Mouse (Mus musculus): ENCODE data around the gene Prss32.
A peak's percentile ranks its signal among the peaks of the same experiment; 100 is the strongest.

Gene Prss32

DNA sequence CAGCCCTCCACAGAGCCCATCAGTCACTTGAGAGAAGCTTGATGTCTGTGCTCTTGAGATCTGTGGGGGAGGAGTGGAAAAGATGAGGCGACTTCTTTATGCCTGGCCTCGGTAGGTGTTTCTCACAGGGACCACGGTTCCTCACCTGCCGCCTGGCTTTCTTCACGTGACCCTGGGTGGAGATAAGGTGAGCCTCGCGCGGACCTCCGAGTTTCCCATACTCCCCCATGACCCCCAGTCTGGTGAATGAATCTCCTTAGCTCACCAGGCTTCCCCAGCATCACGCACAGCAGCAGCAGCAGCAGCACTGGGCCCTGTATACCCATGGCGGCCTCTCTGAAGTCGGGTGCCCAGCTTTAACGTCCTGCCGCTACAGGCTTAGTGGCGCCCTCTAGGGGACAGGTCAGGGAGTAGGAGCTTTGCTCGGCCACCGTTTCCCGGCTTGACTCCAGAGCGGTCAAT, at the start of gene Prss32, which contains the start of gene Prss41:
Prss32 (plus strand) TSS at position 44 of the 462 bp plus-strand sequence.
Prss41 (minus strand) TSS at position 361 of the 462 bp plus-strand sequence.
- DNase-seq, result peak; percentile 60

DNA sequence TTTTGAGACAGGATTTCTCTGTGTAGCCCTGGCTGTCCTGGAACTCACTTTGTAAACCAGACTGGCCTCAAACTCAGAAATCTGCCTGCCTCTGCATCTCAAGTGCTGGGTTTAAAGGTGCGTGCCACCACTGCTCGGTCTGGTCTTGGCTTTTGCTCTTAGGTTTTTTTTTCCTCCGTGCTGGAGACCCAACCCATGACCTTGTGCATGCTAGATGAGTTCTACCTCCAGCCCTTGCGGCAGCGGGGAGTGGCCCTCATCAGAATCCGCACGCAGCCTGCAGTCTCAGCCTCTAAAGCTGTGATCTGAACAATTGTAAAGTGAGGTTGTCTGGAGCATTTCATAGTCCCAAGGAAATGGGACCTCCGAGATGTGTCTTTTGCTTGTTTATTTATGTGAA, 48.3 kb upstream of the Prss32 start:
- no peak for DNase-seq

DNA sequence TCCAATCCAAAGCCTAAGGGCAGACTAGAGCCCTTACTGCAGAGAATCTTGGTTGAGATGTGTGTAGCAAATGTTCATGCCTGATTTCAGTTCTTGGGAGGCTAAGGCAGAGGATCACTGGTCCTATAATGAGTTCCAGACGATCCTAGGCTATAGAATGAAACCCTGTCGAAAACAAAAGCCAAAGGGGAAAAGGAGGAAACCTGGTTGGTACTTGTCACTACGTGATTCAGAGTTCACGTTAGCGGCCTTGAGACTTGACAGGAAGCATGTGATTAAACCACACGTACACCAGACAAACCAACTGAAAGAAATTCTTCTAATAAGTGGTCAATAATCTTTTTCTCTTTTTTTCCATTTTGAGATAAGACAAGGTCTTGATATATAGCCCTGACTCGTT, 46.3 kb upstream of the Prss32 start:
- DNase-seq, result no peak

DNA sequence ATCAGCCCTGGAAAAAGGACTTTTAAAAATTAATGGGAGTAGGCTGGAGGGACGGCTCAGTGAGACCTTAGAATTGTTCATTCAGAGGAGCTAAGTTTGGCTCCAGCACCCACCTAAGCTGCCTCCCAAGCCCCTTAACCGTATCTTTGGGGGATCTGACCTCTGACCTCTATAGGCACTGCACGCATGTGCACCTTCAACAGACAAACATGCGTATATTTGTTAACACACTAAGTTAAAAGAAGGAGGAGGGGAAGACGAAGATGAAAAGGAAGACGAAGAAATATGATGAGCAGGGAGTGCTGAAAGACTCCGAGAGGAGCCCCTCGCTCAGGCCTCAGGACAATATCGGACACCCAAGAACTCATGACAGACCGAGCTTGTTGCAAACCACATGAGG, 42.0 kb upstream of the Prss32 start:
- peak; percentile 66 for DNase-seq

DNA sequence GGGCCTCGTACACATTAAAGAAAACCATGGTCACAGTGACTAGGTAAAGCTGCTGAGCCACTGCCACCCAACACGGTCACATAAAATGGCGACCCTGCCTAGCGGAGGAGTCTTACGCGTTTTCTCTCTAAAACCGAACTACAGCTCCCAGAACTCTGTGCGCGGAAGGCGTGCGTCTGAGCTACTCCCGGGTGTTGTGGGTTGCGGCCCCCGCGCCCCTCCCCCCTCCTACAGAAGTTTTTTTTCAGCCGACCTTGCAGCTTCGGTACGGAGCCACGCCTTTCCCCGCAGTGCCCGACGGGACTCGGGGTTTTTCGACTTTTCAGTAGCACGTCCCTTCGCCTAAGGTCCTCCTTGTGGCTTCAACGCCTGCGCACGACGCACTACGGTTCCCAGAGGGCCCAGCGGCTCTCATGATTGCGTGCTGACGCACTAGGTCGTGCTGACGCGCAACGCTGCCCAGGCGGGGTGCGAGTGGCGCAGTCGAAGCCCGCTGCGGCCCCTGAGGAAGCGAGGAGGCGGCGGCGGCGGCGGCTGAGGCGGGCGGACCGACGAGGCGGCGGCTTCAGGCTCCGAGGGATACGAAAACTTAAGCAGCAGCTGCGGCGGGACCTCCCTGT, 40.8 kb upstream of the Prss32 start:
- DNase-seq, result peak; percentile 99

DNA sequence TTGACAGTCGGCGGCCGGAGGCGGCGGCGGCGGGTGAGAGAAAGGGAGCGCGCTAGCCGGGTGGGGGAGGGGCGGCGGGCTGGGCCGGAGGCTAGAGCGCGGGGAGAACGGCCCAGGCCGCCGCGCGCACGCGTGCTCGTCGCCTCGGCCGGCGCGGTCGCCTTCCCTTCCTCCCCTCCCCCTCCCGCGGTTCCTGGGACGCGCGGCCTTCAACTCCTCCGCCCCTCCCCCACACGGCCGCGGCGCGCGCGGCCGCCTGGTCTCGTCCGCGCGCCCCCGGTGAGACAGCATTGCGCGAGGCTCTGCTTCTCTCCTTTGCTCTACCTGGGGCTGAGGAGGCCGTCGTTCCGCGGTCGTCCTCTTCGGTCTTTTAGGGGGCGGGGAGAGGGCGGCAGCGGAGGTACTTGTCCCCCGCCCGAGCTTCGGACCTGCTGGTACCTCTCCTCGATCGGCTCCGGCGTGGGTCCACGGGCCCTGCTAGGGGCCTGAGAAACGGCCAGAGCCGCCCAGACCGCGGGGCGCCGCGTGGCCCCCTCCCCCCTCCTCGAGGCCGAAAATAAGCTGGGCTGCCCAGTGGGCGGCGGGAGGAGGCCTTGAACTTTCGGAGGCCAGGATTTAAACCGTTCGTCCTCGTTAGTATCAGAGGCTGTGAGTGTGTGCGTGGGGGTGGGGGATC, 40.2 kb upstream of the Prss32 start:
- peak; percentile 85 for DNase-seq

DNA sequence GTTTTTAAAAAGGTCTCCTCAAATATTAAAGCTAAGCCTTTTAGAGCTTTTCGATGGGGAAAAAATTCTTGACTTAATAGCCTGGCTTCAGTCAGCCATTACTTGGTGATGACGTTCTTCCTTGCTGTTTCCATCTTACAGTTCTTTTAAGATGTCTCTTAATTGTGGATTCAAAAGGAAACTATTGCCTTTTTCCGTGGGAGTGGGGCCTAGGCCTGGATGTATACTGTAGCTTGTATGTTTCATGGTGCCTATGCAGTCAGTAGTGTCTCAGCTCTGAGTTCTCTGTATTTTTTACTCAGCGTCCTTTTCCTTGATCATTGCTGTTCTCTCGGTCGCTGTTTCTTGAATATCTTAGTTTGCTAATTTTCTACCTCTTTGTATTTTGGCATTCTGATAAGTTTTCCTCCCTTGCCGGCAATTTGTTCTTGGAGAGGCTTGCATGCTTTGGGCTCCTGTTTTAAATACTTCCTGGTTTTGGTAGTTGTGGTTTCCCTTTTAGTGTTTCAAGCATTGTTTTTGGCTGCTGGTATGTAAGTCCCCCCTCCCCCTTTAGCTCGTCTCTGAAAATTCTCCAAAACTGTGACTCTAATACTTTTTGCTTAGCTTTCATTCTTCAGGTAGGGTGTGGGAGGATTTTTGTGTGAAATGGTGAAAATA, 39.1 kb upstream of the Prss32 start:
- peak; percentile 4 for DNase-seq

DNA sequence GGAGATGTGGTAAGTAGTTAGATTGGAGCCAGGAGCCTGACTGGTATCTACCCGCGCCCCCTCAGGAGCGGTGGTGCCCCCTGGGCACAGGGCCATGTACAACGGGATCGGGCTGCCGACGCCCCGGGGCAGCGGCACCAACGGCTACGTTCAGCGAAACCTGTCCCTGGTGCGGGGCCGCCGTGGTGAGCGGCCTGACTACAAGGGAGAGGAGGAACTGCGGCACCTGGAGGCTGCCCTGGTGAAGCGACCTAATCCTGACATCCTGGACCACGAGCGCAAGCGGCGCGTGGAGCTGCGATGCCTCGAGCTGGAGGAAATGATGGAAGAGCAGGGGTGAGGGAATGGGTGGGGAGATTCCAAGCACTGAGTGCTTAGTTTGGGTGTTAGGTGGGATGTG, 36.8 kb upstream of the Prss32 start:
- peak; percentile 69 for DNase-seq

DNA sequence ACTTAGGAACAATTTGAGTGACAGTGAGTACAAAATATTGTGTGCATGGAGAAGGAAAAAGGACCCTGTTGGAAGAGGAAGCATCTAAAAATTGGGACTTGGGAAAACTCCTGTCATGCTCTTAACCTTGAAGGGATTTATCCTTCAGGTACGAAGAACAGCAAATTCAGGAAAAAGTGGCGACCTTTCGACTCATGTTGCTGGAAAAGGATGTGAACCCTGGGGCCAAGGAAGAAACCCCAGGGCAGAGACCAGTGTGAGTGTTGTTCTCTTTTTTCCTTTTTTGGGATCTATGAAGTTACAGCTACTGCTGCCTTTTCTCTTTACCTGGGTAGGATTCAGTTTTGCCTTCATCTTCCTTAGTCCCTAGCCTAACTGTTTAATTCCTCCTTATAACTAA, 35.7 kb upstream of the Prss32 start:
- DNase-seq, result no peak

DNA sequence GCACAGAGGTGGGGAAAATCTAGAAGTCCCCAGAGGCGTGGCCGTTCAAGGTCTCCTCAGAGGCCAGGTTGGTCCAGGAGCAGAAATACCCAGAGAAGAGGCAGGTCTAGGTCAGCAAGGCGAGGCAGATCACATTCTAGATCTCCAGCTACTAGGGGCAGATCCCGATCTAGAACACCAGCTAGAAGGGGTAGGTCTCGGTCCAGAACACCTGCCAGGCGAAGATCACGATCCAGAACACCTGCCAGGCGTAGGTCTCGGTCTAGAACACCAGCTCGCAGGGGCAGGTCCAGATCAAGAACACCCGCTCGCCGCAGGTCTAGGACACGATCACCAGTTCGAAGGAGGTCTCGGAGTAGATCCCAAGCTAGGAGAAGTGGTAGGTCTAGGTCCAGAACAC, 28.0 kb upstream of the Prss32 start:
- no peak for DNase-seq

DNA sequence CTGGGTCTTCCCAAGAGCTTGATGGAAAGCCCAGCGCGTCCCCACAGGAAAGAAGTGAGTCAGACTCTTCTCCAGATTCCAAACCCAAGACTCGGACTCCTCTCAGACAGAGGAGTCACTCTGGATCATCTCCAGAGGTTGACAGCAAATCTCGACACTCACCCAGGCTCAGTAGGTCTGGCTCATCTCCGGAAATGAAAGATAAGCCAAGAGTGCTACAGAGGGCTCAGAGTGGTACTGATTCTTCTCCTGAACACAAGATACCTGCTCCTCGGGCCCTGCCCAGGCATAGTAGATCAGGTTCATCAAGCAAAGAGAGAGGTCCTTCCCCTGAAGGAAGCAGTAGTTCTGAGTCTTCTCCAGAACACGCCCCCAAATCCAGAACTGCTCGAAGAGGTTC, 25.1 kb upstream of the Prss32 start:
- DNase-seq, result no peak

DNA sequence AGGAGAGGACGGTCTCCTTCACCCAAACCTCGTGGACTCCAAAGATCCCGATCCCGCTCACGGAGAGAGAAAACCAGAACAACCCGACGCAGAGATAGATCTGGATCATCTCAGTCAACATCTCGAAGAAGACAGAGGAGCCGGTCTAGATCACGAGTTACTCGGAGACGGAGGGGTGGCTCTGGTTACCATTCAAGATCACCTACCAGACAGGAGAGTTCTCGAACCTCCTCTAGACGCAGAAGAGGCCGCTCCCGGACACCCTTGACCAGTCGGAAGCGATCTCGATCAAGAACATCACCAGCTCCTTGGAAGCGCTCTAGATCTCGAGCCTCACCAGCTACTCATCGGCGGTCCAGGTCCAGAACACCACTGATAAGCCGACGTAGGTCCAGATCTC, 24.4 kb upstream of the Prss32 start:
- DNase-seq, result no peak

DNA sequence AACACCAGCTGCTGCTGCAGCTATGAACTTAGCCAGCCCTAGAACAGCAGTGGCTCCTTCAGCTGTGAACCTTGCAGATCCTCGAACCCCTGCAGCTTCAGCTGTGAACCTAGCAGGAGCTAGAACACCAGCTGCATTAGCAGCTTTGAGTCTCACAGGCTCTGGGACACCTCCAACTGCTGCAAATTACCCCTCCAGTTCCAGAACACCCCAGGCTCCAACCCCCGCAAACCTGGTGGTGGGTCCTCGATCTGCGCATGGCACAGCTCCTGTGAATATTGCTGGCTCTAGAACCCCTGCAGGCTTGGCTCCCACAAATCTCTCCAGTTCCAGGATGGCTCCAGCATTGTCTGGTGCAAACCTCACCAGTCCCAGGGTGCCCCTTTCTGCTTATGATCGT, 22.9 kb upstream of the Prss32 start:
- DNase-seq, result no peak

DNA sequence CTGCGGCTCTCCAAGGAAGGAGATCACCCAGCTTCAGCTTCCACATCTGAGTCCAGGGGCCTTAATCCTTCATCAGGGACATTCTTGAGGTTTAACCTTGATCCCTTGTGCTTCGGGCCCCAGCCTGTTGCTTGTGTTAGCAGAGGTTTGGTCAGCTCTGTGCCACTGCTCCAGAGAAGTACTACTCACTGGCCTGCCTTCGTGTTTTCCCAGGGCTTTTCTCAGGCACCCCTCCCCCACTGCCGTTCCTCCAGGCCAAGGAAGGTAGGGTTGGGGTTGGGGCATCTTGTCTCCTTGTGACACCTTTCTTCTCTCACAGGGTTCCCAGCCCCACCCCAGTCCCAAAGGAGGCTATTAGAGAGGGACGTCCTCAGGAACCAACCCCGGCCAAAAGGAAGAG, 21.6 kb upstream of the Prss32 start:
- DNase-seq, result no peak

DNA sequence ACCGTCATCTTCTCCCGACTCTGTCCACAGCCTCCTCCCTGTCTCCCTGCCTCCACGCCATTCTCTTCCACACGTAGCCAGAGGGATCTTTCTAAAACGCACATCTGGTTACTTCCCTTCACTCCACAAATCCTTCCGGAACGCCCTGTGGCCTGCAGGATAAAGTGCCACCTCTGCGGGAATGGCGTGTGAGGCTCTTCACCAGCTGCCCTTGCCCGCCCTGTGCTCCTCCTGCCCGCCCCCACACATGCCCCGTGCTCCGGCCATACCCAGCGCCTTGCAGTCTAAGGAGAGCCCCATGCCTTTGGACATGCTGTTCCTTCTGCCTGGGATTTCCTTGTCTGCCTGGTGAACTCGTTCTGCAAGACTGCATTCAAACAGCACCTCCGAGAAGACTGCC, 20.6 kb upstream of the Prss32 start:
- DNase-seq, result no peak

DNA sequence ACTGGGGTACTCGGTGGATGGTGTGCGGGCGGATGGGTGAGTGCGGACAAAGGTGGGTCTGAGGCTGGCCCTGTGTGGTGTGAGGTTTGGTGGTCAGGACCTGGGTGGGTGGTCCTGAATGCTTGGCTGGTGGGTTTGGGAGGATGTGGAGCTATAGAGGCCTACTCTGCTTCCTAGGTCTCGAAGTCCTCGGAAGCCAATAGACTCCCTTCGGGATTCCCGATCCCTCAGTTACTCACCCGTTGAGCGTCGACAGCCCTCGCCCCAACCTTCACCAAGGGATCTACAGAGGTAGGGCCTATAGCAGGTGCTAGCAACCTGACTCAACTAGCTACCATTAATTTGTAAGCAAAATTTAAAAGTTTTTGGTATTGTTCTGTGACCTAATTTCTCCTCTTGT, 20.0 kb upstream of the Prss32 start:
- DNase-seq, result no peak

DNA sequence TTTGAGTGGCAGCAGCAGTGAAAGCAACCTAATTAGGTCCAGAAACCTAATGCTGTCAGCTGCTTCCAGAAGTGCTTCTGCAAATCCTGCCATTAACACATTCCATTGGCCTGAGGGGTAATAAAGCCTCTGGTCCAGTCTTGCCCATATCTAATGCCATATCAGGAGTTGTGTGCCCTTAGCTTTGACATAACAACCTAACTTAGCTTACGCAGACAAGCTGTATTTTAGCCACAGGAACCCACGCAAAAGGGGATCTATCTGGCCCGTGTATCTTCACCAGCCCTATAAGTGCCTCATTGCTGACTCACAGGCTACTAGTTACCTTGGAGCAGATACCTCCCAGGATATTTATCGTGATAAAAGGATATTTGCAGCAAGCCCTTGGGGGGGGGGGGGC, 18.1 kb upstream of the Prss32 start:
- no peak for DNase-seq

DNA sequence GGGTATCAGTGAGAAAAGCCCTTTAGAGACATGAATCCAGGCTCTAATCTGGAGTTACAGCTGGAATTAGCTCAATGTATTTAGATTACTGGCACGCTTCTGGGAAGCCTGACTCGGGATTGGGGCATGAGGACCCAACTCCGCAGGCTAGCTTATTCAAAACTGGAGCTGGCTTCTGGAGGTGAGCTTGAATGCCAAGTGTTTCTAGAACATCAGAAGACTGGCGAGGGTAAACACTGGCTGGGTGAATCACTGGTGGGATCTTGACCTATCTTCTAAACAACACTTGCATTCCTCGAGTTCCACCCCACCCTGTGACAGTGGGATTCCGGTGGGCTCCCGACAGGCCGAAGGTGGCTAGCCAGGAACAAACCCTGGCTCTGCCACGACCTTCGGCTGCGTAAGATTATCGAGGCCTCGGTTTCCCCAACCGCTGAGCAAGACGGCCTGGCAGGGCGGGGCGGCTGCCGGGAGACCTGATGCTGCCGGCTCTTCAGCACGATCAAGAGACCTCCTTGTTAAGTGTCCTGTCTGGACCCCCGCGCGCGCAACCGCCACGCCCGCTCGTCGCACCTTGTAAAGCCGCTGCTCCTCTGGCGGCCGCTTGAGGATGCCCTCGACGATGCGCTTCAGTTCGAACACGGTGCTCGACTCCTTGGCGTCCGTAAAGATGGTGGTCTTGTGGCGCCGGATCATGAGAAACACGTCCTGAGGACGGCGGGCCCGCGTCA, 15.2 kb upstream of the Prss32 start:
- peak; percentile 74 for DNase-seq

DNA sequence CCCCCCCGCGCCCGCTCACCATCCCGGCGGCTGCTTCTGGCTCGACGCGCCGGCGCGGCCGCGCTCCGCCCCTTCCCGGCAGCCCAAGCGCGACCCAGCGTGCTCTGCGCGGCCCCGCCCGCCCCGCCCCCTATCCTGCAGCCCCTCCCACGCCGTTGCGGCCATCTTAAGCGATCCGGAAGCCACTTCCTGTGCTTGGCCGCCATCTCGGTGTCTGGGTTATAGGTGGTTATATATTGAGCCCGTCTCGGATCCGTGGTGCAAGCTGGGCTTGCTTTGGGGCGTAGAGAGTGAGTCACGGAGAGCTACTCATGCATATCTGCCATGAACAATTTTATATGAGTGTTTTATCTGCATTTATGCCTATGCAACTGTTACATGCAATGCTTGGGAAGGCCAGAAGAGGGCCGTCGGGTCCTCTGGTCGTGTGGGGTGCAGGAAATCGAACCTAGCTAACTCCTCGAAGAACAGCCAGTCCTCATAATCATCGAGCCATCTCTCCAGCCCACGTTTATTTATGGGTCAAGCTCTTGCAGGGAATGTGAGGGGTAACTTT, 14.5 kb upstream of the Prss32 start, which contains the start of gene Elob:
Elob (minus strand) TSS at position 73 of the 556 bp plus-strand sequence.
- DNase-seq, result peak; percentile 85

DNA sequence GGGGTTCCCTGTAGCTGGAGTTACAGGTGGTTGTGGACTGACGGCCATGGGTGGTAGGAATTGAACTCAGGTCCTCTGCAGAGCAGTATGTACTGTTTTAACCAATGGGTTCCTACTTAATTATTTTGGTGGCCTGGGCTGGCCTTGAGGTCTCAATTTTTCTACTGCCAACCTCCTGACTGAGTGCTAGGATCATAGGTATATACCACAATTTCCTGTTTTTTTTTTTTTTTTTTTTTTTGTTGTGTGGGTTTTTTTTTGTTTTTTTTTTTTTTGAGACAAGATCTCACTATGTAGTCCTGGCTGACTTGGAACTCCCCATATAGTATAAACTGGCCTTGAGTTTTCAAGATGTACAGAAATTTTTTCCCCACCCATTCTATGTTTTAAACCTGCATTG, 12.5 kb upstream of the Prss32 start:
- DNase-seq, result no peak

DNA sequence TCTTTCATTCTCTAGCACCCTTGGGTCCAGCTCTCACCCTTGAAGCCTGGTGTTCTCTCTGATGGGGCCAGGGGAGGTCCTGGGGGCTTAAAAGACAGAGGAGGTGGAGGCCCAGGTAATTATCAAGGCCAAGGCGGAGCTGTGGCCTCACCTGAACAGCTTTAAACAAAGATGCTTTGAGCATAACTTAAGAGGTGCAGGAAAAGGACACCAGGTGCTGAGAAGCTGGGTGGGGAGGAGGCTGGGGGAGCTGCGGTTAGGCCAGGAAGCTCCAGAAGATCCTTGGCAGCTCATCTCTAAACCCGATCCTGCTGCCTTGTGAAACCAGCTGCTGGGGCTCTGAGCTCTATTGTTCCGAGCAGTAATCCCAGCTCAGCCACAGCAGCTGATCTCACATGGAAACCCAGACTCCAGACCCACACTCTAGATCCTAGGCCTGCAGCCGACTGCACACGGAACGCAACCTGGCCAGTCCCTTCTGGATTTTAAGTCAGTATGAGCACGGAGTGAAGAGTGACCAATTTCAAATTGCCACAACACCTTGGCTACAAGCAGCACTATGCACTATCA, 7.6 kb upstream of the Prss32 start, which contains the start of gene Prss33:
Prss33 (minus strand) TSS at position 51 of the 570 bp plus-strand sequence.
- DNase-seq, result no peak

DNA sequence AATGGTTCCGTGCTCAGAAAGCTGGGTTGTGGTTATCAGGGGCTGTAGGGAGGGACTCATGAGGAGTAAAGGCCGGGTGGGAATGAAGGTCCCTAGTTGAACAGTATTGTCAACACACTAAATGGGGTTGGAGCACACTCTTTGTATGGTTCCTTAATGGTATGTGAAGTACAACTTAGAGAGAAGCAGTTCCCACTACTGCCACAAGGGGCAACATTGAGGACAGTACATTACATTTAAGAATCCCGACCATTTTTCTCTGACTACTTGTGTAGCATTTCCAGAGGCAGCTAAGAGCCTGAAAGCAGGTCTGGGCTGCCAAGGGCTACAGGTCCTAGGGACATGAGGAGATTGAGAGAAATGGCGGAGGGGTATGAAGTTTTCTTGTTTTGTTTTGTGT, 2.5 kb upstream of the Prss32 start:
- DNase-seq, result peak; percentile 27
